Mouse (Mus musculus): Measurements from ENCODE around the gene B4galnt4. TPM values are rescaled to one million over a fixed set of nuclear protein-coding genes. Genes with fewer than 3 reads are reported as not detected.

Gene B4galnt4
- total and polyA plus RNA-seq, 3 experiments, result 0.81 to 8.0 TPM; not detected in 1

- H3K4me3 ChIP-seq (ENCODE audit: control insufficient read depth in 1 of 2, insufficient read depth in 1 of 2, low read depth in 2 of 2, low read length in 2 of 2), result no peak overlapping the region
- H3K9me3 ChIP-seq (replicated peaks; ENCODE audit: insufficient read depth, low read length), result no peaks in the 10 kb centered on the region
- DNase-seq (ENCODE audit: low read depth, low spot score), result no peak
- TF ChIP-seq TAL1 (IDR thresholded peaks at IDR 0.05; ENCODE audit: low read length), result no peak
- TF ChIP-seq ZNF384 (IDR thresholded peaks at IDR 0.05; ENCODE audit: low read depth, low read length), result no peak
- TF ChIP-seq MAX (IDR thresholded peaks at IDR 0.05; ENCODE audit: low read length), result no peak
- no peak for TF ChIP-seq NELFE (IDR thresholded peaks at IDR 0.05; ENCODE audit: low read depth, low read length)
- TF ChIP-seq BHLHE40 (IDR thresholded peaks at IDR 0.05; ENCODE audit: borderline replicate concordance, low read depth, low read length), result no peak
- TF ChIP-seq ZMIZ1 (IDR thresholded peaks at IDR 0.05; ENCODE audit: low read depth, low read length), result no peak
- TF ChIP-seq KAT2A (conservative IDR thresholded peaks at IDR 0.05; ENCODE audit: low read depth, low read length), result no peak
- no peak for TF ChIP-seq ETS1 (IDR thresholded peaks at IDR 0.05; ENCODE audit: low read depth, low read length)
- TF ChIP-seq MEF2A (IDR thresholded peaks at IDR 0.05; ENCODE audit: extremely low read depth, insufficient replicate concordance, low read depth, low read length, poor library complexity, severe bottlenecking), result no peak
- TF ChIP-seq SIN3A (IDR thresholded peaks at IDR 0.05; ENCODE audit: low read length), result no peak
- no peaks in the 10 kb centered on the region for H3K36me3 ChIP-seq (ENCODE audit: control insufficient read depth in 1 of 2, insufficient read depth in 2 of 2, low read length in 2 of 2)
- no peak overlapping the region for H3K9ac ChIP-seq (ENCODE audit: control insufficient read depth, low read depth, low read length, poor library complexity, severe bottlenecking)
- H3K27ac ChIP-seq (ENCODE audit: control insufficient read depth, low read depth, low read length), result no peak overlapping the region
- H3K79me2 ChIP-seq (ENCODE audit: control insufficient read depth, insufficient read depth, low read length, poor library complexity), result no peaks in the 10 kb centered on the region
- peaks cover 10 to 19% of the 10 kb centered on the region in 2 experiments for H3K27me3 ChIP-seq (ENCODE audit: control insufficient read depth in 1 of 2, insufficient read depth in 2 of 2, low read length in 2 of 2)
- H3K4me1 ChIP-seq (ENCODE audit: control insufficient read depth in 1 of 2, insufficient read depth in 2 of 2, low read length in 2 of 2), result no peaks in the 10 kb centered on the region
These were observed 1.6 kb downstream of the B4galnt4 start for GRCm38 (mm10) chr7:141062525-141062924.

GRCm38 (mm10) chr7:141063353-141063752, 2.4 kb downstream of the B4galnt4 start:
- Histone ChIP-seq H3K9ac (ENCODE audit: control insufficient read depth, low read depth, low read length, poor library complexity, severe bottlenecking) (no peak overlapping the region), H3K4me3 (ENCODE audit: control insufficient read depth in 1 of 2, insufficient read depth in 1 of 2, low read depth in 2 of 2, low read length in 2 of 2) (no peak overlapping the region), H3K36me3 (ENCODE audit: control insufficient read depth in 1 of 2, insufficient read depth in 2 of 2, low read length in 2 of 2) (no peaks in the 10 kb centered on the region), H3K27ac (ENCODE audit: control insufficient read depth, low read depth, low read length) (no peak overlapping the region), H3K79me2 (ENCODE audit: control insufficient read depth, insufficient read depth, low read length, poor library complexity) (no peaks in the 10 kb centered on the region), H3K9me3 (replicated peaks; ENCODE audit: insufficient read depth, low read length) (no peaks in the 10 kb centered on the region), H3K27me3 (ENCODE audit: control insufficient read depth in 1 of 2, insufficient read depth in 2 of 2, low read length in 2 of 2) (peaks cover 10 to 19% of the 10 kb centered on the region in 2 experiments), H3K4me1 (ENCODE audit: control insufficient read depth in 1 of 2, insufficient read depth in 2 of 2, low read length in 2 of 2) (no peaks in the 10 kb centered on the region)
- TF ChIP-seq ZC3H11A (IDR thresholded peaks at IDR 0.05; ENCODE audit: low read depth, low read length) (no peak), CHD1 (IDR thresholded peaks at IDR 0.05; ENCODE audit: low read depth, low read length) (no peak), RCOR1 (IDR thresholded peaks at IDR 0.05; ENCODE audit: low read depth, low read length) (no peak), BHLHE40 (IDR thresholded peaks at IDR 0.05; ENCODE audit: borderline replicate concordance, low read depth, low read length) (no peak), USF2 (IDR thresholded peaks at IDR 0.05; ENCODE audit: borderline replicate concordance in 1 of 2, insufficient read depth in 1 of 2, low read depth in 1 of 2, low read length in 2 of 2) (no peak), HCFC1 (IDR thresholded peaks at IDR 0.05; ENCODE audit: low read depth, low read length) (no peak), KAT2A (conservative IDR thresholded peaks at IDR 0.05; ENCODE audit: low read depth, low read length) (no peak), UBTF (IDR thresholded peaks at IDR 0.05; ENCODE audit: borderline replicate concordance, insufficient read depth, low read depth, low read length) (no peak), GATA1 (IDR thresholded peaks at IDR 0.05; ENCODE audit: low read depth, low read length) (no peak)
- no peak for DNase-seq (ENCODE audit: low read depth, low spot score)
